Mouse (Mus musculus) kidney, adult 11 months (tissue): ENCODE measurements around the gene Ndufaf1.
A peak's percentile ranks its signal among the peaks of the same experiment; 100 is the strongest.
"Not testable (repeated sequence)": the region's sequence is repeated elsewhere in the genome, so short reads cannot be mapped to it uniquely, and the experiment has no call there.

ENCODE experiments used
- DNase-seq: peaks from one replicate; pipeline ENCODE4 v3.0.0; 2022

Gene Ndufaf1

GRCm38 (mm10) chr2:119662220-119663182, at the start of gene Ndufaf1:
TSS of gene Ndufaf1 (minus strand) at chr2:119662827.
- peak; percentile 76 for DNase-seq

DNA sequence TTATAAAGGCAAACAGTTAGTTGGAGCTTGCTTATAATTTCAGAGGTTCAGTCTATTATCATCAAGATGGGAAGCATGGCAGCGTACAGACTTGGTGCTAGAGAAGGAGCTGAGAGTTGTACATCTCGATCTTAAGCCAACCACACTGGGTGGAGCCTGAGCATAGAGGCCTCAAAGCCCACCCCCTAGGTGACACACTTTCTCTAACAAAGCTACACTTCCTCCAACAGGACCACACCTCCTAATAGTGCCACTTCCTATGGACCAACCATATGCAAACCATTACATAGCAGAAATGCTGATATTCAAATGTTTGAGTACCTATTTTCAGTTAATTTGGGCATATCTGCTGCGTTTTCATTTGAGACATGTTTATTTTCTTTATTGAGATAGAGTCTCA, 47.4 kb upstream of the Ndufaf1 start:
- DNase-seq = no peak

- DNase-seq = no peak
These were observed 45.0 kb upstream of the Ndufaf1 start for GRCm38 (mm10) chr2:119707676-119708075.

- no peak for DNase-seq
These were observed 40.5 kb upstream of the Ndufaf1 start for GRCm38 (mm10) chr2:119703171-119703570.

- no peak for DNase-seq
These were observed 37.3 kb upstream of the Ndufaf1 start for GRCm38 (mm10) chr2:119699962-119700361.

- DNase-seq = no peak
These were observed 35.8 kb upstream of the Ndufaf1 start for GRCm38 (mm10) chr2:119698472-119698871.

GRCm38 (mm10) chr2:119696111-119696510, 33.5 kb upstream of the Ndufaf1 start:
- DNase-seq = peak; percentile 11

DNA sequence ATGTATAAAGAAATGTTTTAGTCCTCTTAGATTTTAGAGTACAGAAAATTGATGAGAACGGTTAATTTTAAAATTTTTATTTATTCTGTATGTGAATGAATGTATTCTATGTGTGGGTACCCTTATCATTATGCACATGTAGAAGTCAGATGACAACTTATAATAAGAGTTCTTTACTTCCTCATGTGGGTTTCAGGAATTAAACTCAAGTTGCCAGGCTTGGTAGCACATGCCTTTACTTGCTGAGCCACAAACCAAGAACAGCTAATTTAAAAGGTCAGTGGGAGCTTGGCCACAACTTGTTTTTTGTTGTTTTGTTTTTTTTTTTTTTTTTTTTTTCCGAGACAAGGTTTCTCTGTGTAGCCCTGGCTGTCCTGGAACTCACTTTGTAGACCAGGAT, 32.2 kb upstream of the Ndufaf1 start:
- DNase-seq = no peak

DNA sequence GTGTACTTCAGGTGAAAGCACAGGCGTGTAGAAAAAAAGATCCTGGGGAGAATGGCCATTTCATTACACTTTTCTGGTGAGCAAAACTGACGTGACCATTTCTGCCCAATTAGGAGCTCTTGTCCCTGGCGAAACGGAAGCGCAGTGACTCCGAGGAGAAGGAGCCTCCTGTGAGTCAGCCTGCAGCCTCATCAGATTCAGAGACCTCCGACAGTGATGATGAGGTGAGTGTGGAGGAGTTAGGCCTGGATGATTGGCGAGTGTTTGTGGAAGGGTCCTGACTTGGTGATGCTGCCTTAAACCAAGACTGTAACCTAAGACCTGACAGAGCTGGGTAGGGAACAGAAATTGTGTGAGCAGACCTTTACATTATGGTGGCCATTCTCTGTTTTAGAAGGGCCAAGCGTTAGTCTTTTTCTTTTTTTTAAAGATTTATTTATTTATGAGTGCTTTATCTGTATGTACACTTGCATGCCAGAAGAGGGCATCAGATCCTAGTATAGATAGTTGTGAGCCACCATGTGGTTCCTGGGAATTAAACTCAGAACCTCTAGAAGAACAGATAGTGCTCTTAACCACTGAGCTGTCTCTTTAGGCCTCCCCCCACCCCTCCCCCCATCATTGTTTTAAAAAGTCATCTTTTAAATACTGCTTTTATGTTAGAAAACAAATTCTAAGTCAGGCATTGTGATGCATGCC, 29.5 kb upstream of the Ndufaf1 start:
- DNase-seq = no peak

DNA sequence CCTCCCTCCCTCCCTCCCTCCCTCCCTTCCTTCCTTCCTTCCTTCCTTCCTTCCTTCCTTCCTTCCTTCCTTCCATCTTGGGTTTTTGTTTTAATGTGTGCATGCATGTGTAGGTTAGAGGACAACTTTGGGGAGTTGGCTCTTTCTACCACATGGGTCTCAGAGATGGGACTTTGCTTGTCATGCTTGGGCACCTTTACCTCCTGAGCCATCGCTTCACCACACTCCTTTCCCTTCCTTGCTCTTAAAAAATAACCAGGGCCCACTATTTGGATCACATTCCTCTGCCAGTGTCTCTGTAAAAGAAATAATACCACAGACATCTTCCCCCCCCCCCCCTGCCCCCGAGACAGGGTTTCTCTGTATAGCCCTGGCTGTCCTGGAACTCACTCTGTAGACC, 21.1 kb upstream of the Ndufaf1 start:
- DNase-seq = peak; percentile 49

- DNase-seq = no peak
These were observed 13.2 kb upstream of the Ndufaf1 start for GRCm38 (mm10) chr2:119675831-119676230.

DNA sequence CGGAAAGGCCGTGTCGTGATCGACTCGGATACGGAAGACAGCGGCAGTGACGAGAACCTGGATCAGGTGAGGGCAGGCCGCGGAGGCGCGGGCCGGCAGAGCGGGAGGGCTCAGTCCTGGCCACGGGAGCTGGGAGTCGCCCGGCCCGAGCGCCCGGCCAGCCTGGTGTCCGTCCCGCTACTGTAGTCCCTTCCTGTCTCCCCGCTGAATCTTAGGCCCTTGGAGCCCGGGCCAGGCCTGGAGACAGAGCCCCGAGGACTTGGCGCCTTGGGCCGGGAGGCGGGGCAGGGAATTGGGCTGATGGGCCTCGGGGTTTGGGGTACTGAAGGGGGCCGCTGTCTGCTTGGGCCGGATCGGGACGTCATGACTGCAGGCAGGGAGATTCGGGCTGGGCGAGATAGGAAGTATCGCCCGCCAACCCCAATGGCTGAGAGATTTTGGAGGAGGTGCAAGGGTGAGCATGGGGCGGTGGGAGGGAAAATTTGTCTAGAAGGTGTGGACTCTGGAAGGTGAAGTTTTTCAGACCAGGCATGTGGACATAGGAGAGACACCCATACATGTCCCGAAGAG, 12.7 kb upstream of the Ndufaf1 start:
- DNase-seq = no peak

GRCm38 (mm10) chr2:119674525-119675214, 12.0 kb upstream of the Ndufaf1 start, which contains the start of gene Rtf1:
TSS of gene Rtf1 (plus strand) at chr2:119675068.
- DNase-seq = peak; percentile 91

DNA sequence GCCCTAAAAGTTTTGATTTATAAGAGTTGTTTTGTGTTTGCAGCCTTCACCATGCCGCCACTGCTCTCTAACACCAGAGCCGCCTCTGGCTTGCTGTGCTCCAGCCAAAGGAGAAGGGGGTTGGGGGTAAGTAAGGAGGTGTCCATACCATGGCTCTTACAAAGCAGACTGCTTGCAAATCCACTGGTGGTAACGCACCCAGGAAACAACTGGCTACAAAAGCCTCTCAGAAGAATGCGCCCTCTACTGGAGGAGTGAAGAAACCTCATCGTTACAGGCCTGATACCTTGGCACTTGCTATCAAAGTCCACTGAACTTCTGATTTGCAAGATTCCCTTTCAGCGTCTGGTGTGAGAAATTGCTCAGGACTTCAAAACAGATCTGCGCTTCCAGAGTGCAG, 6.4 kb upstream of the Ndufaf1 start:
- DNase-seq = peak; percentile 23

DNA sequence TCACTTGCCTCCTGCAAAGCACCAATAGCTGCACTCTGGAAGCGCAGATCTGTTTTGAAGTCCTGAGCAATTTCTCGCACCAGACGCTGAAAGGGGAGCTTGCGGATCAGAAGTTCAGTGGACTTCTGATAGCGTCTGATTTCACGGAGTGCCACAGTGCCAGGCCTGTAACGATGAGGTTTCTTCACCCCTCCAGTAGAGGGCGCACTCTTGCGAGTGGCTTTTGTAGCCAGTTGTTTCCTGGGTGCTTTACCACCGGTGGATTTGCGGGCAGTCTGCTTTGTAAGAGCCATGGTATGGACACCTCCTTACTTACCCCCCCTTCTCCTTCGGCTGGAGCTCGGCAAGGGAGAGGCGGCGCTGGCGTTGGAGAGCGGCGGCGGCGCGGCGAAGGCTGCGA, 3.1 kb upstream of the Ndufaf1 start:
- not testable (repeated sequence) for DNase-seq

DNA sequence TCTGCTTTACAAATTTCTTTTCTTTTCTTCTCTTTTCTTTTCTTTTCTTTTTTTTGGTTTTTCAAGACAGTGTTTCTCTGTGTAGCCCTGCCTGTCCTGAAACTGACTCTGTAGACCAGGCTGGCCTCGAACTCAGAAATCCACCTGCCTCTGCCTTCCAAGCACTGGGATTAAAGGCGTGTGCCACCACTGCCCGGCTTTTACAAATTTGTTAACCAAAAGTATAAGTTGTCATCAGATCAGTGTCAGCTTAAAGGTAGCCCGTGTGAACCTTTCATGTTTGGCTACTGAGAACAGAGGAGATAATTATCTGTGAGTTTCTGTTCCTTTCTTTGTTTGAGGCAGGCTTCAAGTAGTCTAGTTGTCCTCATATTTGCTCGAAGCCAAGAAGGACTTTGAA, 18.4 kb downstream of the Ndufaf1 start:
- DNase-seq = no peak

- DNase-seq = no peak
These were observed 21.3 kb downstream of the Ndufaf1 start for GRCm38 (mm10) chr2:119641214-119641912.

- DNase-seq = no peak
These were observed 25.8 kb downstream of the Ndufaf1 start for GRCm38 (mm10) chr2:119636781-119637180.

DNA sequence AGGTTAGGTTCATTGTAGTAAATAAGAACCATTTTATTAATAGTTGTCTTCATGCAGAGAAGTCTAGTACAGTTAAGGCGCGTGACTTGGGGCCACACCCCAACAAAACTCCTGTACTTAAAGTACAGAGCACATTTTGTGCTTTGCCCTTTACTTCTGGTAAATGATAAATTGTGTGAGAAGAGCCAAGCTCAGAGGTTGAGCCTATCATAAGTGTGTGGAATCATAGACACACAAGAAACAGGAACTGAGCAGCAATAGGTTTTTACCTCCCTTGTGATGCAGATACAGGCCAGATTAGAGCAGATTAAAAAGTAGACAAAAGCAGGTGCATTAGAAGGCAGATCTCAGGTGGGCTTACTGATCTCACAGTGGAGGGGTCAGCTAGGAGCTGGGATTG, 41.3 kb downstream of the Ndufaf1 start:
- no peak for DNase-seq

DNA sequence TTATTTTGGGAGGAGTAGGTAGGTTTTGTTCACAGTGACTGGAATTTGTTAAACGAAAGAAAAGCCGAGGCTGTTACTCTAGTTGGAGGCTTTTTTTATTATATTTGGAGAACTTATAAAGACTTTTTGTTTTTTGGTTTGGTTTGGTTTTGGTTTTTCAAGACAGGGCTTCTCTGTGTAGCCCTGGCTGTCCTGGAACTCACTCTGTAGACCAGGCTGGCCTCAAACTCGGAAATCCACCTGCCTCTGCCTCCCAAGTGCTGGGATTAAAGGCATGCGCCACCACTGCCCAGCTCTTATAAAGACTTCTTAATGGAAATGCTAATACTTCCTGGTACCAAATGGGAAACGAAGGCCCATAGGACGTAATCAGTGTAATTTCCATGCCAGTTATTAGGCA, 43.6 kb downstream of the Ndufaf1 start:
- DNase-seq = not testable (repeated sequence)

DNA sequence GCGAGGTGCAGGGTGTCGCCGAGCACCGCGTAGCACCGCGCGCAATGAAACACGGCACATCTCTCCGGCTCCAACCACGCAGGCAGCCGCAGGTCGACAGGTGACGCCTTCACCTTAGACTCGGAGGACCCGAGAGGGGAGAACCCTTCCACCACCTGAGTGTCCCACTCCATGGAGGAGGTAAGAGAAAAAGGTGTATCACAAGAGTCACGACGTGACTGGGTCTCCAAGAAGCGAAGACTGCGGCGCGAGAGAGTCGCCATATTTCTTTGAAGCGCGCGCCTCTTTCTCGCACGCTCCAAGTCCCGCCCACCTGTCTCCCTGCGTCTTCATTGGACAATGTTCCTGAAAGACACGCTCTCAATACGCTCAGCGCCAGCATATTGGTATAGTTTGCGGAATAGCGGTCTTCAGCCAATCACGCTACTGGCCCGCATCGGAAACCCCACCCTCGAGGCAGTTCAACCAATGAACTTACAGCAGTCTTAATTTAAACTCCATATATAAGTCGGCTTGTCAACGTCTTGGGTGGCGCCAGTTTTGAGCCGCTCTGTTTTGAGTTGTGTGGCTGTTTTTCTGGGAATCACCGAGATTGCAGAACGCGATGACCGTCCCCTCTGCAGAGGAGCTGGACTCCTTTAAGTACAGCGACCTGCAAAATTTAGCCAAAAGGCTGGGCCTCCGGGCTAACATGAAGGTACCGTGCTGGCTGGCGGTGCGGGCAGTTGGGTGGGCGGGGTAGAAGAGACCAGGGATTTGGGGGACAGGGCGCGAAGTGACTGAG, 44.2 kb downstream of the Ndufaf1 start, which contains the start of the genes Nusap1 and Oip5:
Gene Nusap1 (plus strand): TSS at position 100 of the 784 bp plus-strand sequence.
Gene Oip5 (minus strand): TSS at position 271 of the 784 bp plus-strand sequence.
- DNase-seq = peak; percentile 94
